Mouse (Mus musculus) common myeloid progenitor, adult 5-6 weeks (primary cell): ENCODE measurements at regions not wholly inside any gene's neighbourhood (a gene's known extent, or its start where the extent isn't known, plus 50 kb on each side); places are given as distances from the start of the nearest gene placed in this dataset.
"Not testable (repeated sequence)": the region's sequence is repeated elsewhere in the genome, so short reads cannot be mapped to it uniquely, and the experiment has no call there.

Experiments
- ATAC-seq: replicated peaks from 2 replicates; pipeline ENCODE4 v1.8.0; 2016; ENCODE audit warnings: low read depth, mild to moderate bottlenecking, moderate TSS enrichment, inconsistent platforms; ENCODE audit not compliant: poor library complexity, severe bottlenecking

GRCm38 (mm10) chr3:57951438-57951837 lies 103.6 kb upstream of the Pfn2 start:
- ATAC-seq: no peak

GRCm38 (mm10) chr3:57957352-57957751 lies 109.5 kb upstream of the Pfn2 start:
- no peak for ATAC-seq

GRCm38 (mm10) chr3:57963965-57964364 lies 116.1 kb upstream of the Pfn2 start:
- ATAC-seq: no peak

- ATAC-seq: not testable (repeated sequence)
Observed at GRCm38 (mm10) chr3:57970614-57971013, 122.7 kb upstream of the Pfn2 start.

- ATAC-seq: no peak
Observed at GRCm38 (mm10) chr3:57972469-57973245, 124.8 kb upstream of the Pfn2 start.

- ATAC-seq: no peak
Observed at GRCm38 (mm10) chr3:57973546-57973945, 125.7 kb upstream of the Pfn2 start.

- ATAC-seq: no peak
Observed at GRCm38 (mm10) chr3:57975379-57975778, 127.5 kb upstream of the Pfn2 start.

- ATAC-seq: no peak
Observed at GRCm38 (mm10) chr3:57976640-57977229, 128.9 kb upstream of the Pfn2 start.

GRCm38 (mm10) chr3:57988175-57988574 lies 140.3 kb upstream of the Pfn2 start:
- ATAC-seq: no peak

- ATAC-seq: no peak
Observed at GRCm38 (mm10) chr3:57990738-57991137, 142.9 kb upstream of the Pfn2 start.

- ATAC-seq: no peak
Observed at GRCm38 (mm10) chr3:57998121-57999102, 150.5 kb upstream of the Pfn2 start.

- no peak for ATAC-seq
Observed at GRCm38 (mm10) chr3:58002792-58003574, 155.1 kb upstream of the Pfn2 start.

- no peak for ATAC-seq
Observed at GRCm38 (mm10) chr3:58024750-58025392, 177.0 kb upstream of the Pfn2 start.

GRCm38 (mm10) chr3:58049618-58050017 lies 201.7 kb upstream of the Pfn2 start:
- no peak for ATAC-seq

- ATAC-seq: no peak
Observed at GRCm38 (mm10) chr3:58054726-58055125, 206.8 kb upstream of the Pfn2 start.

GRCm38 (mm10) chr3:58055181-58055580 lies 207.3 kb upstream of the Pfn2 start:
- ATAC-seq: no peak

GRCm38 (mm10) chr3:58056191-58057063 lies 208.5 kb upstream of the Pfn2 start:
- peak; percentile 94 for ATAC-seq

GRCm38 (mm10) chr3:58057064-58057396 lies 209.2 kb upstream of the Pfn2 start:
- ATAC-seq: peak; percentile 22; the same call in 1 of the 2 replicates

GRCm38 (mm10) chr3:58058134-58058533 lies 210.3 kb upstream of the Pfn2 start:
- no peak for ATAC-seq
